Mouse (Mus musculus) midbrain, embryonic 14.5 days (tissue): ENCODE measurements at regions not wholly inside any gene's neighbourhood (a gene's known extent, or its start where the extent isn't known, plus 50 kb on each side); places are given as distances from the start of the nearest gene placed in this dataset.

Experiments used
- ATAC-seq: fragments of 200-750 bp; cut with Nextera tagmentation; 2 replicates; pipeline ENCODE4 v1.8.0; 2017; ENCODE audit warnings: moderate number of reproducible peaks, moderate library complexity; ENCODE audit not compliant: low FRiP score, low TSS enrichment
- DNase-seq: peaks from one replicate; pipeline ENCODE4 v3.0.0-alpha.2; 2015
- H3K27ac ChIP-seq: fragments of 300-500 bp; sonication (generic); replicated peaks from 2 replicates; pipeline ENCODE4 v1.5.1; 2014; ENCODE audit warnings: mild to moderate bottlenecking, low read depth, low read length, moderate library complexity
- H3K27me3 ChIP-seq: fragments of 300-500 bp; sonication (generic); 2 replicates; pipeline ENCODE4 v1.6.1; 2014; ENCODE audit warnings: low read length, control low read depth, mixed read lengths; ENCODE audit not compliant: control insufficient read depth, insufficient read depth
- H3K36me3 ChIP-seq: fragments of 300-500 bp; sonication (generic); 2 replicates; pipeline ENCODE4 v1.6.1; 2014; ENCODE audit warnings: low read length, control low read depth; ENCODE audit not compliant: control insufficient read depth, insufficient read depth
- H3K4me1 ChIP-seq: fragments of 300-500 bp; sonication (generic); 2 replicates; pipeline ENCODE4 v1.6.1; 2014; ENCODE audit warnings: mild to moderate bottlenecking, antibody characterized with exemption, low read length, control low read depth; ENCODE audit not compliant: control insufficient read depth, insufficient read depth
- H3K4me2 ChIP-seq: fragments of 300-500 bp; sonication (generic); 2 replicates; pipeline ENCODE4 v1.6.1; 2014; ENCODE audit warnings: mild to moderate bottlenecking, low read length, moderate library complexity
- H3K4me3 ChIP-seq: fragments of 300-500 bp; sonication (generic); replicated peaks from 2 replicates; pipeline ENCODE4 v1.5.1; 2014; ENCODE audit warnings: low read depth, low read length
- H3K9ac ChIP-seq: fragments of 300-500 bp; sonication (generic); replicated peaks from 2 replicates; pipeline ENCODE4 v1.6.1; 2014; ENCODE audit warnings: mild to moderate bottlenecking, low read length, moderate library complexity
- H3K9me3 ChIP-seq: fragments of 300-500 bp; sonication (generic); 2 replicates; pipeline ENCODE4 v1.6.1; 2016; ENCODE audit warnings: low read length, control low read depth, mixed read lengths; ENCODE audit not compliant: control insufficient read depth
- WGBS: fragments of 180-500 bp; shearing (Covaris S2); extraction: QIAGEN DNeasy Blood & Tissue Kit; methylation state at CpG from one replicate; pipeline ENCODE4 v1.1.7; 2014; 5-methylcytosine and 5-hydroxymethylcytosine counted together

GRCm38 (mm10) chr12:39528121-39528520 is 509.7 kb downstream of the Arl4a start:
- no peak overlapping the region for H3K27ac ChIP-seq
- ATAC-seq (no peak), DNase-seq (no peak)
- no peak overlapping the region for H3K4me2 ChIP-seq
- H3K9me3 ChIP-seq: no peaks in the 10 kb centered on the region
- no peaks in the 10 kb centered on the region for H3K36me3 ChIP-seq
- 48% methylated on average over 3 of the region's 4 CpGs for WGBS
- no peak overlapping the region for H3K4me3 ChIP-seq
- no peak overlapping the region for H3K9ac ChIP-seq
- H3K4me1 ChIP-seq: no peaks in the 10 kb centered on the region
- H3K27me3 ChIP-seq: no peaks in the 10 kb centered on the region

- Histone ChIP-seq H3K9ac (no peak overlapping the region), H3K36me3 (no peaks in the 10 kb centered on the region), H3K27me3 (no peaks in the 10 kb centered on the region), H3K4me3 (no peak overlapping the region), H3K27ac (no peak overlapping the region), H3K4me2 (no peak overlapping the region), H3K4me1 (no peaks in the 10 kb centered on the region), H3K9me3 (no peaks in the 10 kb centered on the region)
- ATAC-seq (peak; percentile 53; the same call in 1 of the 2 replicates), DNase-seq (peak; percentile 54)
- 30% methylated on average over 3 of the region's 3 CpGs for WGBS
Observed at GRCm38 (mm10) chr12:39527216-39527600, 510.6 kb downstream of the Arl4a start.

- peak; percentile 76; the same call in 1 of the 2 replicates for ATAC-seq
Observed at GRCm38 (mm10) chr12:39526535-39527215, 511.1 kb downstream of the Arl4a start.

DNA sequence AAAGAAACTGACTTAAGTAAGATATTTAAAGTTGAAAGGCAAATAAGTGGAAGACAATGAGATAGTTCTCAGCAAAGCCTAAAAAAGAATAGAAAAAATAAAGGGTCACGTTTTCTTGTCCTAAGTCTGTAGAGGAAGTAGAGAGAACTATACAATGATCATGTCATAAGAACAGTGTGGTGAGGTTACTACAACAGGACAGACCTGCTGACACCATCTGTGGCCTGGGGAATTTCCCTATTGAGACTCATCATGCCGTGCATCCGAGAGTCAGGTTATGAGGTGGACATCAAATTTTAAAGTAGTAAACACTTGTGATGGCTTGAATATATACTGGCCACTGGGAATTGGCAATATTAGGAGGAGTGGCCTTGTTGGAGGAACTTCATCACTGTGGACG is 522.1 kb downstream of the Arl4a start:
- 89% methylated on average over 4 of the region's 4 CpGs for WGBS
- H3K27me3 ChIP-seq: no peaks in the 10 kb centered on the region
- no peak overlapping the region for H3K4me2 ChIP-seq
- no peaks in the 10 kb centered on the region for H3K36me3 ChIP-seq
- no peak overlapping the region for H3K27ac ChIP-seq
- no peaks in the 10 kb centered on the region for H3K4me1 ChIP-seq
- no peak overlapping the region for H3K4me3 ChIP-seq
- ATAC-seq (no peak), DNase-seq (no peak)
- H3K9ac ChIP-seq: no peak overlapping the region
- no peaks in the 10 kb centered on the region for H3K9me3 ChIP-seq

More at GRCm38 (mm10) chr12:39526535-39527215, 511.1 kb downstream of the Arl4a start:
- no peaks in the 10 kb centered on the region for H3K27me3 ChIP-seq
- H3K4me1 ChIP-seq: no peaks in the 10 kb centered on the region
- no peaks in the 10 kb centered on the region for H3K36me3 ChIP-seq
- WGBS: 29% methylated on average over 6 of the region's 6 CpGs
- peak; percentile 39 for DNase-seq
- no peaks in the 10 kb centered on the region for H3K9me3 ChIP-seq
- no peak overlapping the region for H3K9ac ChIP-seq
- H3K4me3 ChIP-seq: no peak overlapping the region
- H3K27ac ChIP-seq: no peak overlapping the region; the same call in 1 of the 2 replicates
- no peak overlapping the region for H3K4me2 ChIP-seq

DNA sequence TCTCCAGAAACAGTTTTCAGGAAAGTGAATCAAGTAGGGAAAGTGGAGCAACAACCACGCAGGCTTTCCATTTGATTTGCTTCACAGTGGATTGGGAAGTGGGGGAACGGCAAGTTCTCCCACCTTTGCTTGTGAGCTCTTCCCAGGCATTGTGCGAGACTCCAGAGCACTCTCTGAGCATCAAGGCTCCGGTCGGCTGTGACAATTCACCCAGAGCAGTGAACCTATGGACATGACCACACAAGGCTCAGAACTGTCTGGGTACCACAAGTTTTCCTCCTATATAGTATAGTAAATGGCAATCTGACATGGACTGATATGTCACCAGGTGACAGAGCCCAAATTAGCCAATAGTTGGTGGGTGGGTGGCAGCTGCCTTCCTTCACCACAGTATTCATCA is 527.0 kb downstream of the Arl4a start:
- no peak overlapping the region for H3K9ac ChIP-seq
- H3K4me2 ChIP-seq: no peak overlapping the region
- 80% methylated on average over 5 of the region's 5 CpGs for WGBS
- H3K27me3 ChIP-seq: no peaks in the 10 kb centered on the region
- DNase-seq (no peak), ATAC-seq (no peak; the same call in 1 of the 2 replicates)
- no peak overlapping the region for H3K4me3 ChIP-seq
- H3K36me3 ChIP-seq: no peaks in the 10 kb centered on the region
- H3K9me3 ChIP-seq: no peaks in the 10 kb centered on the region
- H3K4me1 ChIP-seq: 0 out of 2 replicates have a peak, but pooled peaks cover 4% of the 10 kb centered on the region
- H3K27ac ChIP-seq: no peak overlapping the region

DNA sequence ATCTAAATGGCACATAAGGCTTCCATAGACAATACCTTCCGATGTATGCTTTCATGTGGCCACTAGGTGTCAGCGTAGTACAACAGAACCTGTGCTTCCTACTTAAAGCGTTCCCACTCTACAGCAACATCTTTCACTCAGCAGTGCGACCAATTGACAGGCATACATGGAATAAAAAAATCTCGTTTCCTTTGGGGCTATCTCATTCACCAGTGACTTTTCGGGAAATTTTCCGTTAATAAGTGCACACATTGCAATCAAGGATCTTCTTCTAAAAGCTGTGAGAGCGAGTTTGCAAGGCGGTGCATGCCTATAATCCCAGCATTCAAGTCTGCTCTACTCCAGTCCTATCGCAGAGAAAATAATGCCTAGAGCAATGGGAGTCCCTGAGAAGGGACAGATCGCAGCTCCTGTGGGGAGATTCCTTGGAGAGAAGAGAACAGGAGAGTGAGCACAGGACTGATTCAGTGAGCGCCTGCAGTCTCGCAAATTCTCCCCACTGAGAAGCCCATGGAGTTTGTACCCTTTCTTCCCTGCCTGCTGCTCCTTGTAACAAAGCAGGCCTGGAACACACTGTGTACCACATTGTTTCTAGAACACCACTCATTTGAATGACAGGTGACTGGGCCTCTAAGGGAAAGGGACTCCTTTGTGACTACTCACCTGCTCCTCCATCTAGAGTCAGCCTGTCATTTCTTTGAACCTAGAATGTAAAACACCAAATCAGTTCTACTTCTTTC is 527.6 kb downstream of the Arl4a start:
- 10% methylated on average over 13 of the region's 13 CpGs for WGBS
- Histone ChIP-seq H3K9ac (peak overlapping the region; percentile 38; the same call in 1 of the 2 replicates), H3K4me3 (peak overlapping the region; percentile 15; the same call in 1 of the 2 replicates), H3K27ac (no peak overlapping the region), H3K27me3 (no peaks in the 10 kb centered on the region), H3K4me2 (peak overlapping the region; percentile 49), H3K9me3 (no peaks in the 10 kb centered on the region), H3K4me1 (0 out of 2 replicates have a peak, but pooled peaks cover 4% of the 10 kb centered on the region), H3K36me3 (no peaks in the 10 kb centered on the region)
- DNase-seq (peak; percentile 93), ATAC-seq (peak; percentile 91)

GRCm38 (mm10) chr12:39496203-39496602 is 541.6 kb downstream of the Arl4a start:
- Histone ChIP-seq H3K36me3 (no peaks in the 10 kb centered on the region), H3K27me3 (no peaks in the 10 kb centered on the region), H3K4me1 (no peaks in the 10 kb centered on the region), H3K27ac (no peak overlapping the region), H3K4me2 (no peak overlapping the region), H3K4me3 (no peak overlapping the region), H3K9ac (no peak overlapping the region), H3K9me3 (no peaks in the 10 kb centered on the region)
- no peak for ATAC-seq
- DNase-seq: peak; percentile 86
- 48% methylated on average over 2 of the region's 2 CpGs for WGBS

DNA sequence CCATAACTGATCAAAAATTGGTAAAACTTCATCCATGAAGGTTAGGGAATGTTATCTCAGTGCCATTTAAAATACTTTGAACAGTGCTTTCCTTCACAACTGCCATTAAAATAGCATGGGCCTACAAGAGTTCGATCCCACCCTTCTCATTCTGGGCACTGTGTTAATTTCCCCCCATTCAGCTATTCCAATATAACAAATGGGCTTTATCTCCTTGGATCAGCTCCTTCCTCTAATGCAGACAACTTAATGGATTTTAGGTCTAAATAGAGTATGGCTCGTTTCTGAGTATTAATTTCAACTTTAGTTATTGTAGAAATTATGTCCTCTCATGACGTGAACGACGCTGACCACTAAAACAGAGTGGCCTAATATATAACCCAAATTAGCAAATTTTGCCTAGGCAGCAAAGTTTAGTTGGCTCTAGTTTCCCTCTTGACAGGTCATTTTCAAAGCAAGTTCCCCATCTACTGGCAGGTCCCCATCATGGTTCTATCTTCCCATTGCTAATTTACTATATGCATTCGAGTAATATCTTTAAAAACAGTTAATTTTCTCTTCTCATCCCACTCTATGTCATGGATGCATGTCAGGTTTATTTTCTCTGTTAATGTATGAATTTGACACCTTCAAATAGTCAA is 544.1 kb downstream of the Arl4a start:
- Histone ChIP-seq H3K4me3 (no peak overlapping the region), H3K36me3 (no peaks in the 10 kb centered on the region), H3K4me2 (no peak overlapping the region), H3K9me3 (no peaks in the 10 kb centered on the region), H3K9ac (no peak overlapping the region), H3K27ac (no peak overlapping the region), H3K4me1 (no peaks in the 10 kb centered on the region), H3K27me3 (no peaks in the 10 kb centered on the region)
- ATAC-seq: no peak
- WGBS: 83% methylated on average over 6 of the region's 6 CpGs
- peak; percentile 68 for DNase-seq
